ENCODE assay signal across 8 mouse cellular contexts in the genomic region with DNA sequence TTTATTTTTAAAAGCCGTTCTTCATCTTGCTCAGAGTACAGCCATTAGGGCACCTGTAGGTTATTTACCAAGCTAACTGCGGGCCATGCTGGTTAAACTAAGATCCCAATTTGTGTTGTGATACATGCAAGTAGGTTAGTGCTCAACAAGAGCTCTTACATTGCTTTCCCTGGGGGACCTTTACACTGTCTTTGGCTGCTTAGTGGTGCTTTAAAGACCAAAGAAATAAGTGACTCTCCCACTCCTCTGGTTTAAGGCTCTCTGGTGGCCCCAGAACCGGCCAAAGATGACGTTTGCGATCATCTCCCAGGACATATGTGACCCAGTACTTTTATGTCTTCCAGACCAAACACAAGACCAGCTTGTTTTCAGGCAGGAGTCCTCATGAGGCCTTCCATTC. TPM values are rescaled to one million over a fixed set of nuclear protein-coding genes. Genes with fewer than 3 reads are reported as not detected.
A peak's percentile ranks its signal among the peaks of the same experiment; 100 is the strongest.
DNase-seq lines count a peak whose midpoint lies in the region; ATAC-seq lines count a peak whose summit lies in the region.

No protein-coding gene starts in this region.

- no peaks in the 10 kb centered on the region for H3K27me3 ChIP-seq in kidney, embryonic 14.5 days (ENCODE audit: control insufficient read depth, insufficient read depth, low read length)
- H3K27me3 ChIP-seq in embryonic facial prominence, embryonic 11.5 days (ENCODE audit: control insufficient read depth, insufficient read depth, low read length) = no peaks in the 10 kb centered on the region
- no peaks in the 10 kb centered on the region for H3K27me3 ChIP-seq in hindbrain, embryonic 15.5 days

- no peak overlapping the region for H3K27ac ChIP-seq in kidney, embryonic 14.5 days (ENCODE audit: low read depth, low read length)
- no peak overlapping the region for H3K27ac ChIP-seq in embryonic facial prominence, embryonic 11.5 days (replicated peaks; ENCODE audit: low read depth, low read length)
- H3K27ac ChIP-seq in hindbrain, embryonic 15.5 days (replicated peaks) = no peak overlapping the region

- no peaks in the 10 kb centered on the region for H3K9me3 ChIP-seq in kidney, embryonic 14.5 days (ENCODE audit: control insufficient read depth, low read length)
- no peaks in the 10 kb centered on the region for H3K9me3 ChIP-seq in embryonic facial prominence, embryonic 11.5 days (replicated peaks; ENCODE audit: control insufficient read depth, low read length)
- H3K9me3 ChIP-seq in hindbrain, embryonic 15.5 days = no peaks in the 10 kb centered on the region

- H3K36me3 ChIP-seq in kidney, embryonic 14.5 days (ENCODE audit: control insufficient read depth, insufficient read depth, low read length) = no peaks in the 10 kb centered on the region
- no peaks in the 10 kb centered on the region for H3K36me3 ChIP-seq in embryonic facial prominence, embryonic 11.5 days (replicated peaks; ENCODE audit: control insufficient read depth, insufficient read depth, low read depth, low read length)
- H3K36me3 ChIP-seq in hindbrain, embryonic 15.5 days = no peaks in the 10 kb centered on the region

- 36% methylated on average over 5 of the region's 5 CpGs for WGBS in kidney, embryonic 14.5 days
- WGBS in embryonic facial prominence, embryonic 11.5 days = 25% methylated on average over 5 of the region's 5 CpGs
- 31% methylated on average over 5 of the region's 5 CpGs for WGBS in hindbrain, embryonic 15.5 days

- peak overlapping the region; percentile 89 for H3K4me2 ChIP-seq in kidney, embryonic 14.5 days (replicated peaks; ENCODE audit: low read depth, low read length)
- no peak overlapping the region for H3K4me2 ChIP-seq in embryonic facial prominence, embryonic 11.5 days (ENCODE audit: low read depth, low read length)
- peak overlapping the region; percentile 95 for H3K4me2 ChIP-seq in hindbrain, embryonic 15.5 days

- H3K9ac ChIP-seq in kidney, embryonic 14.5 days (ENCODE audit: low read depth, low read length) = no peak overlapping the region
- H3K9ac ChIP-seq in embryonic facial prominence, embryonic 11.5 days (replicated peaks; ENCODE audit: low read length) = no peak overlapping the region
- no peak overlapping the region for H3K9ac ChIP-seq in hindbrain, embryonic 15.5 days

- no peaks in the 10 kb centered on the region; the same call in 1 of the 2 replicates for H3K4me1 ChIP-seq in kidney, embryonic 14.5 days (ENCODE audit: control insufficient read depth, insufficient read depth, low read length)
- no peaks in the 10 kb centered on the region for H3K4me1 ChIP-seq in embryonic facial prominence, embryonic 11.5 days (ENCODE audit: control insufficient read depth, insufficient read depth, low read length)
- H3K4me1 ChIP-seq in hindbrain, embryonic 15.5 days (replicated peaks) = peaks cover 23% of the 10 kb centered on the region

- DNase-seq in kidney, postnatal 4 days = no peak
- DNase-seq in embryonic facial prominence, embryonic 11.5 days (ENCODE audit: low spot score) = peak; percentile 11
- DNase-seq in neural tube, embryonic 10.5 days (ENCODE audit: extremely low spot score, low spot score) = peak; percentile 32
- DNase-seq in urinary bladder, adult 2 months (ENCODE audit: low spot score) = no peak
- DNase-seq in cerebellum, adult 9-10 months = no peak

- H3K4me3 ChIP-seq in kidney, embryonic 14.5 days (ENCODE audit: low read length) = peak overlapping the region; percentile 51; the same call in 1 of the 2 replicates
- H3K4me3 ChIP-seq in embryonic facial prominence, embryonic 11.5 days (ENCODE audit: low read depth, low read length) = no peak overlapping the region; the same call in 1 of the 2 replicates
- peak overlapping the region; percentile 79 for H3K4me3 ChIP-seq in hindbrain, embryonic 15.5 days

- ATAC-seq in kidney, embryonic 14.5 days (ENCODE audit: low FRiP score, low TSS enrichment) = no peak
- ATAC-seq in embryonic facial prominence, embryonic 11.5 days (replicated peaks; ENCODE audit: insufficient number of reproducible peaks, low FRiP score, low TSS enrichment, low read depth) = no peak
- no peak for ATAC-seq in hindbrain, embryonic 15.5 days (ENCODE audit: low FRiP score, low read depth)
- ATAC-seq in inflammation-experienced regulatory T-cells, adult 6 months = no peak

RNA-seq across cellular contexts. Expression of a gene that starts 1.0 kb away (rescaled TPM):
- 15.4 and 22.6 TPM in 2 replicates for polyA plus RNA-seq in kidney, embryonic 14.5 days (2014; fragmentation: Nextera tagmentation; extraction: Ambion mirVana)
- polyA plus RNA-seq in embryonic facial prominence, embryonic 11.5 days (2014; fragmentation: Nextera tagmentation; extraction: Ambion mirVana) = 9.9 and 10.3 TPM in 2 replicates
- 22.5 and 24.7 TPM in 2 replicates for polyA plus RNA-seq in hindbrain, embryonic 15.5 days (2015; fragmentation: Nextera tagmentation; extraction: Ambion mirVana)
- polyA plus RNA-seq in urinary bladder, adult 2 months (2012; rRNA removed) = 15.0 and 20.1 TPM in 2 replicates
- not detected for polyA plus RNA-seq in inflammation-experienced regulatory T-cells, adult 6 months (2017; shearing (Covaris generic))

Comparison
In these comparisons a context has a peak if more than half of its experiments do, and no peak if none do; other contexts are left out.
1. DNase-seq: peak in embryonic facial prominence, embryonic 11.5 days (single experiment) and neural tube, embryonic 10.5 days (single experiment); none in kidney, postnatal 4 days (0 of 2), urinary bladder, adult 2 months (single experiment) and cerebellum, adult 9-10 months (single experiment).
2. RNA of a gene that starts 1.0 kb away (polyA plus RNA-seq): 22.5 to 24.7 TPM in hindbrain, embryonic 15.5 days, 15.4 to 22.6 TPM in kidney, embryonic 14.5 days, 15.0 to 20.1 TPM in urinary bladder, adult 2 months and 9.9 to 10.3 TPM in embryonic facial prominence, embryonic 11.5 days; not detected in inflammation-experienced regulatory T-cells, adult 6 months; every median in the first group is over 10 times any median in the second.